Mouse (Mus musculus) heart, adult 11 months (tissue): ENCODE results near the gene Fam151b.
A peak's percentile ranks its signal among the peaks of the same experiment; 100 is the strongest.

Experiments
- DNase-seq: peaks from one replicate; pipeline ENCODE4 v3.0.0; 2022

The Fam151b gene

GRCm38 (mm10) chr13:92410486-92410885 is 73.3 kb downstream of the Fam151b start:
- peak; percentile 71 for DNase-seq

GRCm38 (mm10) chr13:92403496-92403895 is 80.3 kb downstream of the Fam151b start:
- peak; percentile 49 for DNase-seq

- no peak for DNase-seq
These were observed 81.8 kb downstream of the Fam151b start for GRCm38 (mm10) chr13:92402063-92402462.
